Comparison of ENCODE assay signal across 13 mouse cellular contexts in the genomic region with DNA sequence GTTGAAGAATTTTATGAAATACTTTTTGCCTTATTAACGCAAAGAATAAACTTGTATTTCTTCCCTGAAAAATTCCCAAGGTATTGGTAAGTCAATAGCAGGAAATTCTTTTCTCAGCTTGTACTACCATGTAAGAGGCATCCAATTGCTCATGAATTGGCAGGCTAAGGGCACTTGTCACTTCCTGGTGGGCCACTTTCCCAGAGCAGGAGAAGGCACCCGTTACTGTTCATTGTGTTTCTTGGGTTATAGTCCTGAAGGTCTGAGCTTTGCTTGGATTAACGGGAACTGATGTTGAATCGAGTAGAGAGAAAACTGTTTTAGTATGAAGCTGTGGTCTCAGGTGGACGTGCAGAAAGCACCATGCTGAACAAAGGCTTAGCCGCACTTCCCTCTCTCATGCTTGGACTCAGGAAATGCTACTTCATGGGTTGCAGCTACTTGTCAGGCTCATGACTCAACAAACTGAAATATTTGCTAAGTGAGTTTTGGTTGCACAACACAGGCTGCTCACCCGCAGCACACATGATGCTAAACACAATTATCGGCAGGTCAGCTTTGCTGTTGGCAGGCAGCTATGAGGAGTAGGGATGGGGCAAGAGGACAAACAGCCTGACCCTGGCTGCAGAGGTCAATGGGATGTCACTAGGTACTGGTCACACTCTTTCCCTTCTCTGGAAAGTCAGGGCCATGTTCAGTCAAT. TPM values are rescaled to one million over a fixed set of nuclear protein-coding genes. Genes with fewer than 3 reads are reported as not detected.
DNase-seq lines count a peak whose midpoint lies in the region; ATAC-seq lines count a peak whose summit lies in the region.
"Had no signal": no experiment of that assay in that cellular context is flagged by ENCODE, and none has a peak within 500 bp of the region (broad histone marks: within the 10 kb centered on the region; RNA-seq: fewer than 3 reads in every experiment).

No protein-coding gene starts in this region.

- 40% methylated on average over 8 of the region's 8 CpGs for WGBS in liver, embryonic 12.5 days (ENCODE audit: insufficient replicate concordance)
- WGBS in forebrain, embryonic 10.5 days = 92% methylated on average over 8 of the region's 8 CpGs

- peaks cover 5% of the 10 kb centered on the region; the same call in 1 of the 2 replicates for H3K4me1 ChIP-seq in liver, embryonic 12.5 days
- H3K4me1 ChIP-seq in forebrain, embryonic 10.5 days = 0 out of 2 replicates have a peak, but pooled peaks cover 5% of the 10 kb centered on the region
- H3K4me1 ChIP-seq: forebrain, embryonic 12.5 days; hindbrain, embryonic 10.5 days; midbrain, embryonic 10.5 days had no signal

- H3K9me3 ChIP-seq in liver, embryonic 12.5 days (replicated peaks) = no peaks in the 10 kb centered on the region
- H3K9me3 ChIP-seq in forebrain, embryonic 10.5 days = no peaks in the 10 kb centered on the region
- H3K9me3 ChIP-seq: forebrain, embryonic 12.5 days; hindbrain, embryonic 10.5 days; midbrain, embryonic 10.5 days had no signal

- peak; percentile 65; the same call in 1 of the 2 replicates for ATAC-seq in liver, embryonic 12.5 days
- ATAC-seq in megakaryocyte, adult 5-6 weeks (ENCODE audit: poor library complexity, severe bottlenecking) = peak; percentile 91

- no peak overlapping the region for H3K27ac ChIP-seq in liver, embryonic 12.5 days
- H3K27ac ChIP-seq in forebrain, embryonic 10.5 days = no peak overlapping the region
- H3K27ac ChIP-seq: forebrain, embryonic 12.5 days; hindbrain, embryonic 10.5 days; midbrain, embryonic 10.5 days had no signal

- H3K36me3 ChIP-seq in liver, embryonic 12.5 days = no peaks in the 10 kb centered on the region
- no peaks in the 10 kb centered on the region for H3K36me3 ChIP-seq in forebrain, embryonic 10.5 days (replicated peaks)
- H3K36me3 ChIP-seq: forebrain, embryonic 12.5 days; hindbrain, embryonic 10.5 days; midbrain, embryonic 10.5 days had no signal

- H3K4me2 ChIP-seq in liver, embryonic 12.5 days = no peak overlapping the region
- H3K4me2 ChIP-seq: forebrain, embryonic 12.5 days had no signal

- no peak overlapping the region for H3K9ac ChIP-seq in liver, embryonic 12.5 days
- H3K9ac ChIP-seq: forebrain, embryonic 12.5 days had no signal

- no peaks in the 10 kb centered on the region for H3K27me3 ChIP-seq in liver, embryonic 12.5 days (replicated peaks)
- H3K27me3 ChIP-seq in forebrain, embryonic 10.5 days (ENCODE audit: poor library complexity, severe bottlenecking) = no peaks in the 10 kb centered on the region
- H3K27me3 ChIP-seq: forebrain, embryonic 12.5 days had no signal

- no peak overlapping the region for H3K4me3 ChIP-seq in liver, embryonic 12.5 days
- no peak overlapping the region for H3K4me3 ChIP-seq in forebrain, embryonic 10.5 days
- H3K4me3 ChIP-seq: forebrain, embryonic 12.5 days; hindbrain, embryonic 10.5 days; midbrain, embryonic 10.5 days had no signal

- peak; percentile 52 for DNase-seq in Muller cell, postnatal 12 days (ENCODE audit: inconsistent ontology term)
- peak; percentile 19 to 35 for DNase-seq in adrenal gland, postnatal 36 days
- no peak for DNase-seq in forebrain, embryonic 10.5 days (ENCODE audit: extremely low spot score, low spot score)
- no peak for DNase-seq in left cerebral cortex, adult 18-20 months (ENCODE audit: low spot score in 2 of 2)
- DNase-seq in layer of hippocampus, adult 9-10 months (ENCODE audit: low spot score) = no peak
- DNase-seq: cerebellum, adult 18-20 months; right cerebral cortex, postnatal 25 days; thymus, postnatal 14 days had no signal

RNA-seq across cellular contexts. Expression of gene Rassf6, which starts 49.1 kb away (rescaled TPM):
- 1 to 10 TPM; 1.5 to 2.8 TPM for total RNA-seq in adrenal gland, postnatal 36 days (2021)
- 4.3 and 5.0 TPM in 2 replicates for polyA plus RNA-seq in liver, embryonic 12.5 days (2016; fragmentation: Nextera tagmentation; extraction: Ambion mirVana)
- not detected in 2 replicates for total RNA-seq in megakaryocyte, adult 5-6 weeks (2015)
- not detected in 2 replicates for total RNA-seq in megakaryocyte, adult 5-6 weeks (2017)
- 0.09 and 0.23 TPM in 2 replicates for polyA plus RNA-seq in forebrain, embryonic 10.5 days (2016; fragmentation: Nextera tagmentation; extraction: Ambion mirVana)
- total RNA-seq in left cerebral cortex, adult 18-20 months (2021) = 1 to 10 TPM; 2.4 to 2.5 TPM
- polyA plus RNA-seq: midbrain, embryonic 10.5 days had no signal

Comparison
In these comparisons a context has a peak if more than half of its experiments do, and no peak if none do; other contexts are left out.
1. DNase-seq: peak in Muller cell, postnatal 12 days (single experiment) and adrenal gland, postnatal 36 days (2 of 2); none in forebrain, embryonic 10.5 days (single experiment), left cerebral cortex, adult 18-20 months (0 of 2) and layer of hippocampus, adult 9-10 months (single experiment).